ENCODE assay signal across 14 mouse cellular contexts in the genomic region with DNA sequence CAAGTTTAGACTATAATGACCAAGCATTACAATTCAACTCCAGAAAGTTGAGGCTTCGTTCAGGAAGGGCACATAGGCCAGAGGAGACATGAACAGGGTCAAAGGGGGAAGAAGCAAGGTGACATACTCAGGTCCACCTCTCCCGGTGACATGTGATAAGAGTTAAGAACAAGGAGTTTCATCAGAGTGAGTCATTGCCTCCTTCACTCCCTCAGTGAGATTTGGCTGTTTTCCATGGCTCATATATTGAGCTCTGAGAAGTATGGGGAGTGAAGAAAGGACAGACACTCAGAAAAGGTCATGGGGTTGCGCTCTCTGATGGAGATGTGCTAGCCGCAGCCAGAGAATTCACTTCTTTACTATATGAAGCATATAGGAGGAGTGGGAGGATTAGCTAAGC.
"Had no signal": no experiment of that assay in that cellular context is flagged by ENCODE, and none has a peak within 500 bp of the region (broad histone marks: within the 10 kb centered on the region; RNA-seq: fewer than 3 reads in every experiment).

No protein-coding gene starts in this region.

- H3K27me3 ChIP-seq: limb, embryonic 12.5 days; neural tube, embryonic 13.5 days had no signal

- H3K9ac ChIP-seq: limb, embryonic 12.5 days; liver, embryonic 14.5 days; neural tube, embryonic 13.5 days had no signal

- H3K27ac ChIP-seq: left cerebral cortex, adult 2 months; limb, embryonic 12.5 days; liver, embryonic 14.5 days; midbrain, embryonic 10.5 days; neural tube, embryonic 13.5 days had no signal

- H3K9me3 ChIP-seq: limb, embryonic 12.5 days; midbrain, embryonic 10.5 days; neural tube, embryonic 13.5 days had no signal

- H3K4me2 ChIP-seq: limb, embryonic 12.5 days; neural tube, embryonic 13.5 days had no signal

- DNase-seq: kidney, adult 8-10 months; kidney, postnatal 25 days; retina, postnatal 1 day; right cerebral cortex, postnatal 4 days; spleen, adult 18-20 months; thymus, adult 2 months; thymus, postnatal 36 days had no signal

- H3K4me3 ChIP-seq: left cerebral cortex, adult 2 months; limb, embryonic 12.5 days; midbrain, embryonic 10.5 days; neural tube, embryonic 13.5 days had no signal

- H3K36me3 ChIP-seq: limb, embryonic 12.5 days; midbrain, embryonic 10.5 days; neural tube, embryonic 13.5 days had no signal

- ATAC-seq: intestine, postnatal 0 days; midbrain, embryonic 16.5 days had no signal
